In genomic region chr17:83916684-83917166, GRCm38 (mm10) we compare ENCODE assay signal across 8 mouse cellular contexts.
DNase-seq lines count a peak whose midpoint lies in the region; ATAC-seq and TF ChIP-seq lines count a peak whose summit lies in the region.

No protein-coding gene starts in this region.

- peaks cover 62% of the 10 kb centered on the region for H3K4me1 ChIP-seq in embryonic facial prominence, embryonic 14.5 days (ENCODE audit: control insufficient read depth, insufficient read depth, low read length)
- H3K4me1 ChIP-seq in heart, embryonic 16.5 days (ENCODE audit: control insufficient read depth, insufficient read depth, low read length), result peaks cover 27% of the 10 kb centered on the region
- peaks cover 65% of the 10 kb centered on the region for H3K4me1 ChIP-seq in limb, embryonic 14.5 days (ENCODE audit: control insufficient read depth, insufficient read depth, low read length)

- no peaks in the 10 kb centered on the region for H3K36me3 ChIP-seq in embryonic facial prominence, embryonic 14.5 days (ENCODE audit: control insufficient read depth, insufficient read depth, low read length)
- H3K36me3 ChIP-seq in heart, embryonic 16.5 days (ENCODE audit: control insufficient read depth, insufficient read depth), result no peaks in the 10 kb centered on the region
- no peaks in the 10 kb centered on the region for H3K36me3 ChIP-seq in limb, embryonic 14.5 days (ENCODE audit: control insufficient read depth, insufficient read depth, low read length)

- no peak overlapping the region for H3K4me2 ChIP-seq in embryonic facial prominence, embryonic 14.5 days (ENCODE audit: low read depth, low read length)
- H3K4me2 ChIP-seq in heart, embryonic 16.5 days (ENCODE audit: low read depth, low read length), result peak overlapping the region; percentile 26
- H3K4me2 ChIP-seq in limb, embryonic 14.5 days (replicated peaks; ENCODE audit: low read depth, low read length, severe bottlenecking), result 0 out of 2 replicates have a peak overlapping the region, but pooled peaks have one; percentile 16

- H3K9me3 ChIP-seq in embryonic facial prominence, embryonic 14.5 days (ENCODE audit: control insufficient read depth, low read length), result no peaks in the 10 kb centered on the region
- no peaks in the 10 kb centered on the region for H3K9me3 ChIP-seq in heart, embryonic 16.5 days (replicated peaks; ENCODE audit: control insufficient read depth, low read length)
- H3K9me3 ChIP-seq in limb, embryonic 14.5 days (ENCODE audit: control insufficient read depth, low read length), result no peaks in the 10 kb centered on the region

- WGBS in embryonic facial prominence, embryonic 14.5 days, result 8% methylated on average over 10 of the region's 10 CpGs
- WGBS in heart, embryonic 16.5 days, result 8% methylated on average over 10 of the region's 10 CpGs
- 14% methylated on average over 10 of the region's 10 CpGs for WGBS in limb, embryonic 14.5 days

- H3K27ac ChIP-seq in embryonic facial prominence, embryonic 14.5 days (replicated peaks; ENCODE audit: low read depth, low read length), result peak overlapping the region; percentile 67
- H3K27ac ChIP-seq in heart, embryonic 16.5 days (ENCODE audit: low read length), result peak overlapping the region; percentile 69
- peak overlapping the region; percentile 67 for H3K27ac ChIP-seq in limb, embryonic 14.5 days (replicated peaks; ENCODE audit: low read depth, low read length)

- intact Hi-C loops in left cerebral cortex, postnatal 4 days (cut with DNase I), result no loop called here
- intact Hi-C loops in left cerebral cortex, postnatal 10 days (cut with DNase I), result no loop called here

- TF ChIP-seq POLR2A in limb, embryonic 14.5 days (IDR thresholded peaks at IDR 0.05; ENCODE audit: borderline replicate concordance, extremely low read depth, insufficient read depth, insufficient read length), result no peak

- no peaks in the 10 kb centered on the region for H3K27me3 ChIP-seq in embryonic facial prominence, embryonic 14.5 days (replicated peaks; ENCODE audit: control insufficient read depth, insufficient read depth, low read length)
- H3K27me3 ChIP-seq in heart, embryonic 16.5 days (ENCODE audit: control insufficient read depth, insufficient read depth, low read length), result no peaks in the 10 kb centered on the region
- no peaks in the 10 kb centered on the region for H3K27me3 ChIP-seq in limb, embryonic 14.5 days (ENCODE audit: control insufficient read depth, insufficient read depth, low read length)

- peak; percentile 74 for ATAC-seq in embryonic facial prominence, embryonic 14.5 days (ENCODE audit: low read depth)
- peak; percentile 80 for ATAC-seq in heart, embryonic 16.5 days (replicated peaks; ENCODE audit: extremely low read depth, insufficient read depth, low FRiP score)
- ATAC-seq in limb, embryonic 14.5 days (ENCODE audit: low FRiP score, low read depth), result peak; percentile 76

- DNase-seq in left cerebral cortex, postnatal 4 days, result peak; percentile 40
- DNase-seq in left cerebral cortex, postnatal 10 days (ENCODE audit: extremely low spot score in 1 of 2, low spot score in 2 of 2), result no peak
- DNase-seq in embryonic facial prominence, embryonic 14.5 days (ENCODE audit: low spot score), result peak; percentile 95
- peak; percentile 94 for DNase-seq in limb, embryonic 14.5 days (ENCODE audit: low spot score)
- no peak for DNase-seq in right cerebral cortex, adult 2 months (ENCODE audit: low spot score in 2 of 2)
- no peak for DNase-seq in yolk sac, embryonic 10.5 days (ENCODE audit: low spot score)
- no peak for DNase-seq in thymus, adult 18-20 months

- H3K4me3 ChIP-seq in embryonic facial prominence, embryonic 14.5 days (ENCODE audit: low read depth, low read length), result no peak overlapping the region
- no peak overlapping the region for H3K4me3 ChIP-seq in heart, embryonic 16.5 days (ENCODE audit: low read length)
- no peak overlapping the region for H3K4me3 ChIP-seq in limb, embryonic 14.5 days (replicated peaks; ENCODE audit: low read length)

- H3K9ac ChIP-seq in embryonic facial prominence, embryonic 14.5 days (ENCODE audit: low read depth, low read length), result peak overlapping the region; percentile 7; the same call in 1 of the 2 replicates
- H3K9ac ChIP-seq in heart, embryonic 16.5 days (ENCODE audit: low read length), result peak overlapping the region; percentile 53; the same call in 1 of the 2 replicates
- H3K9ac ChIP-seq in limb, embryonic 14.5 days (ENCODE audit: low read depth, low read length, severe bottlenecking), result no peak overlapping the region

Comparison
In these comparisons a context has a peak if more than half of its experiments do, and no peak if none do; other contexts are left out.
1. DNase-seq: peak in left cerebral cortex, postnatal 4 days (single experiment), embryonic facial prominence, embryonic 14.5 days (single experiment) and limb, embryonic 14.5 days (single experiment); none in left cerebral cortex, postnatal 10 days (0 of 2), right cerebral cortex, adult 2 months (0 of 2), yolk sac, embryonic 10.5 days (single experiment) and thymus, adult 18-20 months (0 of 2).
2. Peak in every context shown above with its lines, with median percentiles within 50 percentile points of each other: ATAC-seq and H3K27ac ChIP-seq.